Mouse (Mus musculus): Measurements from ENCODE around the gene Hnrnpr.

DNA sequence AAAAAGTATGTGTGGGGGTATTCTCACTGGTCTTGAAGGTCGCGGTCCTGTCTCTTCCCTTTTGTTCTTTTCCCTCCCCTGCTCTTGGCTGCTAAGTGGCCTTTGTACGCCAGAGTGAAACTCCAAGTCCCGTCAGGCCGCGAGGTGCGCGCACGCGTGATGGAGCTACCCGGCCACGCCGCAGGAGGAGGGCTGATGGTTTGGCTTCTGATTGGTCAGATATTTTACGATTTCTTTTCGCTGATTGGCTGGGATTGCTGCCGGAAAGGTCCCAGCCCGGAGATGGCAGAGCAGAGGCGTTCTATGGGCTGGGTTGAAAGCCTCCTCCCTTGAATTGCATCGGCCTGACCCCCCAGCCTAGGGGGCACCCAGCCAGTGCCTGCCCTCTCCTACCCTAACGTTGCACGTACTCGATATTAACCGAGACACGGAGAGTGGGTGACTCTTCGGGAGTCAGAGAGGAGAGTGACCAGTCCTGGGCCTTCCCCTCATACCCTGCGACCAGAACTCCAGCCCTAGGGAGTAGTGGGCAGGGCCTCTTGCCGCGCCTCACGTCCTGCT is 24.9 kb upstream of the Hnrnpr start:
- TF ChIP-seq POLR2A (IDR thresholded peaks at IDR 0.05; ENCODE audit: borderline replicate concordance, extremely low read depth, low read depth, low read length) (peak; percentile 51; the same call in 1 of the 2 replicates), CTCF (IDR thresholded peaks at IDR 0.05; ENCODE audit: insufficient read depth, low read length) (no peak)
